Mouse (Mus musculus): ENCODE results near the gene Lsp1. TPM values are rescaled to one million over a fixed set of nuclear protein-coding genes. Genes with fewer than 3 reads are reported as not detected.

Lsp1 gene
- total and polyA plus RNA-seq, 3 experiments = 20.9 to 28.7 (median 25.1) TPM

- no peak for DNase-seq
Observed at GRCm38 (mm10) chr7:142505942-142506341, 45.3 kb downstream of the Lsp1 start.

GRCm38 (mm10) chr7:142506501-142506900, 45.9 kb downstream of the Lsp1 start:
- DNase-seq = no peak

- no peak for DNase-seq
Observed at GRCm38 (mm10) chr7:142507453-142507852, 46.8 kb downstream of the Lsp1 start.

GRCm38 (mm10) chr7:142509518-142509917, 48.9 kb downstream of the Lsp1 start:
- DNase-seq = no peak

GRCm38 (mm10) chr7:142510021-142510777, 49.6 kb downstream of the Lsp1 start:
- no peak for DNase-seq

GRCm38 (mm10) chr7:142514048-142514447, 53.4 kb downstream of the Lsp1 start:
- no peak for DNase-seq

- DNase-seq = no peak
Observed at GRCm38 (mm10) chr7:142516221-142516978, 55.8 kb downstream of the Lsp1 start.

GRCm38 (mm10) chr7:142517531-142517930, 56.9 kb downstream of the Lsp1 start:
- DNase-seq = no peak

- no peak for DNase-seq
Observed at GRCm38 (mm10) chr7:142520331-142520730, 59.7 kb downstream of the Lsp1 start.

- no peak for DNase-seq
Observed at GRCm38 (mm10) chr7:142522352-142522751, 61.7 kb downstream of the Lsp1 start.

- DNase-seq = no peak
Observed at GRCm38 (mm10) chr7:142523200-142523990, 62.8 kb downstream of the Lsp1 start.

- DNase-seq = no peak
Observed at GRCm38 (mm10) chr7:142525342-142526178, 65.0 kb downstream of the Lsp1 start.

GRCm38 (mm10) chr7:142529350-142529749, 68.7 kb downstream of the Lsp1 start:
- no peak for DNase-seq

GRCm38 (mm10) chr7:142531973-142532521, 71.4 kb downstream of the Lsp1 start:
- DNase-seq = no peak

- no peak for DNase-seq
Observed at GRCm38 (mm10) chr7:142532671-142533058, 72.1 kb downstream of the Lsp1 start, which contains the start of gene Mrpl23. Gene Mrpl23, plus strand, starts transcription at chr7:142532686.

- peak; percentile 89 for DNase-seq
Observed at GRCm38 (mm10) chr7:142533059-142533855, 72.6 kb downstream of the Lsp1 start.

- DNase-seq = no peak
Observed at GRCm38 (mm10) chr7:142535116-142535515, 74.5 kb downstream of the Lsp1 start.

GRCm38 (mm10) chr7:142535832-142536231, 75.2 kb downstream of the Lsp1 start:
- DNase-seq = no peak

GRCm38 (mm10) chr7:142537181-142537580, 76.6 kb downstream of the Lsp1 start:
- DNase-seq = no peak

- peak; percentile 50 for DNase-seq
Observed at GRCm38 (mm10) chr7:142537879-142538278, 77.3 kb downstream of the Lsp1 start.

Data from adrenal gland, adult 2 months (tissue).